Mouse (Mus musculus) CD8-positive naive resting alpha-beta T cell, adult 57 days (primary cell): ENCODE data around the gene Mamld1. TPM values are rescaled to one million over a fixed set of nuclear protein-coding genes. Genes with fewer than 3 reads are reported as not detected.

ENCODE experiments used
- total RNA-seq: library from RNA; stranded (reverse); gene quantifications from one replicate; pipeline ENCODE4 v1.2.4, GENCODE M21; 2023

Mamld1 gene
- total RNA-seq, result not detected

GRCm38 (mm10) chrX:71049864-71050576 is at the start of gene Mamld1:
Mamld1 (plus strand) TSS chrX:71050256.

Other genes with a start within 250 kb of the Mamld1 start
- 8.5 TPM for gene Mtm1, start 160.5 kb downstream of the Mamld1 start, total RNA-seq